Mouse (Mus musculus) myocyte (in vitro differentiated cells): ENCODE measurements around the gene Tenm4.

ENCODE experiments used
- E2F4 ChIP-seq: IDR thresholded peaks from one replicate; pipeline ENCODE4 v1.6.1; 2011; ENCODE audit warnings: mild to moderate bottlenecking, control low read depth, moderate library complexity; ENCODE audit not compliant: insufficient read depth
- MAX ChIP-seq: IDR thresholded peaks from one replicate; pipeline ENCODE4 v1.6.1; 2011; ENCODE audit warnings: low read depth, mild to moderate bottlenecking, control low read depth
- POLR2A ChIP-seq: IDR thresholded peaks from one replicate; pipeline ENCODE4 v1.6.1; 2011; ENCODE audit warnings: low read depth, mild to moderate bottlenecking, control low read depth, moderate library complexity; ENCODE audit not compliant: insufficient read length
- REST ChIP-seq: IDR thresholded peaks from one replicate; pipeline ENCODE4 v1.6.1; 2011; ENCODE audit warnings: mild to moderate bottlenecking, control low read depth, moderate library complexity; ENCODE audit not compliant: insufficient read depth, insufficient read length
- SRF ChIP-seq: IDR thresholded peaks from one replicate; pipeline ENCODE4 v1.6.1; 2011; ENCODE audit warnings: low read depth; ENCODE audit not compliant: control insufficient read depth, insufficient read length
- TCF12 ChIP-seq: IDR thresholded peaks from one replicate; pipeline ENCODE4 v1.6.1; 2011; ENCODE audit warnings: mild to moderate bottlenecking, control low read depth; ENCODE audit not compliant: poor library complexity, insufficient read depth, severe bottlenecking
- TCF3 ChIP-seq: IDR thresholded peaks from one replicate; pipeline ENCODE4 v1.6.1; 2011; ENCODE audit warnings: low read depth, control low read depth; ENCODE audit not compliant: insufficient read length
- USF1 ChIP-seq: IDR thresholded peaks from one replicate; pipeline ENCODE4 v1.6.1; 2011; ENCODE audit warnings: low read depth, mild to moderate bottlenecking, control low read depth, moderate library complexity

DNA sequence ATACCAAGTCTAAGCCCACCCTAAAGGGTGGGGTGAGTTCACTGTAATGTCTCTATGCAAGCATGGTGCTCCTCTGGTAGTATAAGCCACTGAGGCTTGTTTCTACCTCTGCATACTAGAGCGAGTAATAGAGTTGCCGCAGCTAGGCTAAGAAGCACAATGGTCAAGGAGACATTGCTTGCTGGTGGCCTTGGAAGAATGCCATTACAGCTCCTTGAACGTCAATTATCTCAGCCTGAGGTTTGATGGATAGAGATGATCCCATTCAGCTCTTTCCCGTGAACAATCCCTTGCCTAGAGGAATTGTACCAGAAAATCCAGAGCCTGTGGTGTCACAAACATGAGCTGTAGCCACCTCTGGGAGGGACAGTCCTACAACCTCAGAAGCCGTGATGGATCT is 537.5 kb downstream of the Tenm4 start:
- TF ChIP-seq SRF (no peak), POLR2A (no peak), TCF3 (no peak), REST (no peak), MAX (no peak), E2F4 (no peak), USF1 (no peak), TCF12 (no peak)
